Mouse (Mus musculus): ENCODE results near the gene Lrrc2. TPM values are rescaled to one million over a fixed set of nuclear protein-coding genes. Genes with fewer than 3 reads are reported as not detected.
A peak's percentile ranks its signal among the peaks of the same experiment; 100 is the strongest.

Lrrc2 gene
- polyA plus RNA-seq, 1 experiment = 11.9 TPM

GRCm38 (mm10) chr9:110954681-110955445, 3.5 kb downstream of the Lrrc2 start:
- peak overlapping the region; percentile 73; the same call in 1 of the 2 replicates for H3K27ac ChIP-seq (ENCODE audit: insufficient read depth, low read length)
- H3K27me3 ChIP-seq (ENCODE audit: control insufficient read depth, insufficient read depth, low read length, poor library complexity, severe bottlenecking) = no peaks in the 10 kb centered on the region
- no peaks in the 10 kb centered on the region for H3K36me3 ChIP-seq (ENCODE audit: control insufficient read depth, insufficient read depth, low read length, poor library complexity, severe bottlenecking)
- H3K9me3 ChIP-seq (replicated peaks; ENCODE audit: control insufficient read depth, insufficient read depth, low read length, poor library complexity, severe bottlenecking) = no peaks in the 10 kb centered on the region
- H3K9ac ChIP-seq (ENCODE audit: low read depth, poor library complexity, severe bottlenecking) = peak overlapping the region; percentile 78; the same call in 1 of the 2 replicates
- no peak overlapping the region for H3K4me3 ChIP-seq (ENCODE audit: low read depth, low read length)
- H3K4me1 ChIP-seq (ENCODE audit: control insufficient read depth, insufficient read depth, low read length) = peaks cover 7% of the 10 kb centered on the region
- TF ChIP-seq EP300 (IDR thresholded peaks at IDR 0.05; ENCODE audit: insufficient read depth, low read depth, low read length) (no peak), CTCF (IDR thresholded peaks at IDR 0.05; ENCODE audit: low read depth, low read length) (no peak), POLR2A (IDR thresholded peaks at IDR 0.05; ENCODE audit: insufficient read depth, low read length) (no peak)

- Histone ChIP-seq H3K9ac (ENCODE audit: low read depth, poor library complexity, severe bottlenecking) (no peak overlapping the region), H3K4me1 (ENCODE audit: control insufficient read depth, insufficient read depth, low read length) (peaks cover 5% of the 10 kb centered on the region), H3K27ac (ENCODE audit: insufficient read depth, low read length) (no peak overlapping the region), H3K9me3 (replicated peaks; ENCODE audit: control insufficient read depth, insufficient read depth, low read length, poor library complexity, severe bottlenecking) (no peaks in the 10 kb centered on the region), H3K36me3 (ENCODE audit: control insufficient read depth, insufficient read depth, low read length, poor library complexity, severe bottlenecking) (no peaks in the 10 kb centered on the region), H3K4me3 (ENCODE audit: low read depth, low read length) (no peak overlapping the region), H3K27me3 (ENCODE audit: control insufficient read depth, insufficient read depth, low read length, poor library complexity, severe bottlenecking) (no peaks in the 10 kb centered on the region)
- no peak for TF ChIP-seq POLR2A (IDR thresholded peaks at IDR 0.05; ENCODE audit: insufficient read depth, low read length)
- no peak for TF ChIP-seq EP300 (IDR thresholded peaks at IDR 0.05; ENCODE audit: insufficient read depth, low read depth, low read length)
- TF ChIP-seq CTCF (IDR thresholded peaks at IDR 0.05; ENCODE audit: low read depth, low read length) = no peak
Observed at GRCm38 (mm10) chr9:110955962-110956361, 4.6 kb downstream of the Lrrc2 start.

GRCm38 (mm10) chr9:110959669-110960068, 8.3 kb downstream of the Lrrc2 start:
- Histone ChIP-seq H3K27me3 (ENCODE audit: control insufficient read depth, insufficient read depth, low read length, poor library complexity, severe bottlenecking) (no peaks in the 10 kb centered on the region), H3K9me3 (replicated peaks; ENCODE audit: control insufficient read depth, insufficient read depth, low read length, poor library complexity, severe bottlenecking) (no peaks in the 10 kb centered on the region), H3K36me3 (ENCODE audit: control insufficient read depth, insufficient read depth, low read length, poor library complexity, severe bottlenecking) (no peaks in the 10 kb centered on the region), H3K4me3 (ENCODE audit: low read depth, low read length) (no peak overlapping the region), H3K27ac (ENCODE audit: insufficient read depth, low read length) (peak overlapping the region; percentile 88), H3K9ac (ENCODE audit: low read depth, poor library complexity, severe bottlenecking) (no peak overlapping the region), H3K4me1 (ENCODE audit: control insufficient read depth, insufficient read depth, low read length) (peaks cover 3% of the 10 kb centered on the region)
- TF ChIP-seq EP300 (IDR thresholded peaks at IDR 0.05; ENCODE audit: insufficient read depth, low read depth, low read length) (no peak), POLR2A (IDR thresholded peaks at IDR 0.05; ENCODE audit: insufficient read depth, low read length) (no peak), CTCF (IDR thresholded peaks at IDR 0.05; ENCODE audit: low read depth, low read length) (no peak)

- H3K36me3 ChIP-seq (ENCODE audit: control insufficient read depth, insufficient read depth, low read length, poor library complexity, severe bottlenecking) = no peaks in the 10 kb centered on the region
- H3K27me3 ChIP-seq (ENCODE audit: control insufficient read depth, insufficient read depth, low read length, poor library complexity, severe bottlenecking) = no peaks in the 10 kb centered on the region
- H3K9me3 ChIP-seq (replicated peaks; ENCODE audit: control insufficient read depth, insufficient read depth, low read length, poor library complexity, severe bottlenecking) = no peaks in the 10 kb centered on the region
- TF ChIP-seq EP300 (IDR thresholded peaks at IDR 0.05; ENCODE audit: insufficient read depth, low read depth, low read length) = peak; percentile 98
- no peak for TF ChIP-seq POLR2A (IDR thresholded peaks at IDR 0.05; ENCODE audit: insufficient read depth, low read length)
- H3K4me3 ChIP-seq (ENCODE audit: low read depth, low read length) = peak overlapping the region; percentile 62
- H3K9ac ChIP-seq (ENCODE audit: low read depth, poor library complexity, severe bottlenecking) = 0 out of 2 replicates have a peak overlapping the region, but pooled peaks have one; percentile 1
- peaks cover 2% of the 10 kb centered on the region for H3K4me1 ChIP-seq (ENCODE audit: control insufficient read depth, insufficient read depth, low read length)
- H3K27ac ChIP-seq (ENCODE audit: insufficient read depth, low read length) = peak overlapping the region; percentile 88
Observed at GRCm38 (mm10) chr9:110960230-110961149, 9.1 kb downstream of the Lrrc2 start.

GRCm38 (mm10) chr9:110961386-110961785, 10.0 kb downstream of the Lrrc2 start:
- Histone ChIP-seq H3K27ac (ENCODE audit: insufficient read depth, low read length) (peak overlapping the region; percentile 88), H3K36me3 (ENCODE audit: control insufficient read depth, insufficient read depth, low read length, poor library complexity, severe bottlenecking) (no peaks in the 10 kb centered on the region), H3K4me3 (ENCODE audit: low read depth, low read length) (peak overlapping the region; percentile 62), H3K4me1 (ENCODE audit: control insufficient read depth, insufficient read depth, low read length) (peaks cover 2% of the 10 kb centered on the region), H3K9me3 (replicated peaks; ENCODE audit: control insufficient read depth, insufficient read depth, low read length, poor library complexity, severe bottlenecking) (no peaks in the 10 kb centered on the region), H3K9ac (ENCODE audit: low read depth, poor library complexity, severe bottlenecking) (0 out of 2 replicates have a peak overlapping the region, but pooled peaks have one; percentile 1), H3K27me3 (ENCODE audit: control insufficient read depth, insufficient read depth, low read length, poor library complexity, severe bottlenecking) (no peaks in the 10 kb centered on the region)
- no peak for TF ChIP-seq CTCF (IDR thresholded peaks at IDR 0.05; ENCODE audit: low read depth, low read length)
- no peak for TF ChIP-seq POLR2A (IDR thresholded peaks at IDR 0.05; ENCODE audit: insufficient read depth, low read length)
- TF ChIP-seq EP300 (IDR thresholded peaks at IDR 0.05; ENCODE audit: insufficient read depth, low read depth, low read length) = no peak
